Mouse (Mus musculus): Measurements from ENCODE around the gene Zfp607b.

DNA sequence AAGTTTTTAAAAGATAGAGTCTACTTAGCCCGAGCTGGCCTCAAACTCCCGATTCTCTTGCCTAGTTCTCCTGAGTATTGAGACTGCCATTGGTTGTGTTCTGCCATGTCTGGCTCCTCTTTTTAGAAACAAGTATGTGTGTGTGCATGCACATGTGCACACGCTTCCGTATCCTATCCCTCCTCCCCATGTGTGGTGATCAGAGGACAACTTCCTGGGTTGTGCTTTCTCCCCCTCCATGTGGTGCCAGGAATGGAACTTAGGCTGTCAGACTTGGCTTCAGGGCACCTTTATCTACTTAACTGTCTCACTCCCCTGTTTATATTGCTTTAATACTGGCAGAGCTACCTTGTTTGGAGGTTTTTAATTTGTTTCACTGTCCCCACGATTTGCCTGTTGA lies 3.9 kb upstream of the Zfp607b start:
- no peak for TF ChIP-seq POLR2A (IDR thresholded peaks at IDR 0.05; ENCODE audit: low read depth, low read length)
- TF ChIP-seq CTCF (IDR thresholded peaks at IDR 0.05; ENCODE audit: extremely low read depth, insufficient read depth, insufficient read length, insufficient replicate concordance), result no peak

All from spleen, adult 2 months (tissue).